Mouse (Mus musculus) heart, postnatal 14 days (tissue): ENCODE results near the gene Tnk2. TPM values are rescaled to one million over a fixed set of nuclear protein-coding genes. Genes with fewer than 3 reads are reported as not detected.

ENCODE experiments used
- DNase-seq, 2 experiments: peaks; one replicate each; pipeline ENCODE4 v3.0.0; 2021 to 2022
- intact Hi-C: fragments of 180-260 bp; cut with DNase I; formaldehyde crosslinking; loops from one replicate; pipeline ENCODE4 v1.15.1; 2025
- long read RNA-seq, 2 experiments: library from polyadenylated mRNA; stranded (forward); transcript quantifications; one replicate each; pipeline ENCODE4 v2.0.0; 2021
- total RNA-seq, 2 experiments: library from RNA; stranded (reverse); gene quantifications; 2 replicates each; pipeline ENCODE4 v1.2.3; 2021

The Tnk2 gene
- total RNA-seq: 10 to 100 TPM; 24.1 to 26.7 TPM
- long read RNA-seq, experiment 1, partial matches to known transcripts: 12 of 18 reads
- long read RNA-seq, experiment 1, other reads (novel, unspliced or antisense): 5 of 18 reads
- long read RNA-seq, experiment 2, full-length matches to known transcripts: 2 of 16 reads
- long read RNA-seq, experiment 2, partial matches to known transcripts: 9 of 16 reads
- long read RNA-seq, experiment 2, other reads (novel, unspliced or antisense): 5 of 16 reads

DNA sequence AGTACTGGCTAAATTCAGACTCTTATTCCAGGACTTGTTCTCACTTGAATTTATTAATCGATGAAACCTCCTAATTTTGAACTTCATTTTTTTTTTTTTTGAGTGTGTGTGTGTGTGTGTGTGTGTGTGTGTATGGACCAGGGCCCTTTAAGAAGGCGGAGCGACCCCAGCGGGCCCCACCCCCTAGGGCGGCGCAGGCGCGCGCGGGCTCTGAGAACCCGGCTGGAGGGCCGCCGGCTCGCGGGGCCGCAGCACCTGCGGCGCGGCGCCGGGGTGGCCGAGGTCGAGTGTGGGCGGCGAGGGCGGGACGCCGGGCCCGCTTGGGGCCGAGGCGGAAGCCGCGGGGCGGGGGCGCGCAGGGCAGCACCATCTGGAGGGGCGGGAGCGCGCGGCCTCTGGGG is at the start of gene Tnk2:
Tnk2 (plus strand) TSS at position 214 of the 401 bp plus-strand sequence.
- intact Hi-C loops: no loop called here
- peak; percentile 91 to 92 for DNase-seq

DNA sequence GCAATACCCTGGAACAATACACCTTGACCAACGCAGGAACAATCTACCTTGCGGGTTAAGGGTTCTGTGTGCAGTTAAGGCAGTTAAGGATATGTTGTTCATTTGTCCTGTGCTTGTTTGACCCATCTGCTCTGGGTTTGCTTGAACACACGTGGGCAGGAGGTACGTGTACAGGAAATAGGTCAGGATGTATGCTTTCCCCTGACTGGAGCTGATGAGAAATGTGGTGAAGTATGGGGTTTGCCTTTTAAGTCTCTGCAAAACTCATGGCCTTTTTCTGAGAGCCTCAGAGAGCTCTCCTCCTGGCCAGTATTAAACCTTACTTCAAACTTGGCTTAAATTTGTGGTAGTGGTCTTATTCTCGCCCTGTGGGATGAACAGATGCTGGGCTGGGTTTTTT is 49.8 kb upstream of the Tnk2 start:
- intact Hi-C loops: no loop called here
- DNase-seq: no peak

DNA sequence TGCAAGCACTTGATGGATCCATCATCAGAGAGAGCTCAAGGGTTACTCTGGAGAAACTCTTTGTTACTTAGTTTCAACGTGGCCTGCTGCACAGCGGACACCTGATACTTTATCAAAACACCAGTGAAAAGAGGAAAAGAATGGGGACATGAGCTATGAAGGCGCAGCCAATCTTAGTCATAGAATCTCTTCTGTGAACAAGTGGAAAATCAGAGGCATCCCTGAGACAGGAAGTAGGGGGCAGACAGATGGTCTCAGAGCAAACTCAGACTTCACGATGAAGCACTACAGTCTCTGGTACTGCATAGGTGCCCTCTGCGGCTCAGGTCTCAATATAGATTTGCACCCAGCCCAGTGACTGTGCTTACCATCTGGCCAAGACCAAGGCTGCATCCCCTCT is 49.0 kb upstream of the Tnk2 start:
- intact Hi-C loops: no loop called here

DNA sequence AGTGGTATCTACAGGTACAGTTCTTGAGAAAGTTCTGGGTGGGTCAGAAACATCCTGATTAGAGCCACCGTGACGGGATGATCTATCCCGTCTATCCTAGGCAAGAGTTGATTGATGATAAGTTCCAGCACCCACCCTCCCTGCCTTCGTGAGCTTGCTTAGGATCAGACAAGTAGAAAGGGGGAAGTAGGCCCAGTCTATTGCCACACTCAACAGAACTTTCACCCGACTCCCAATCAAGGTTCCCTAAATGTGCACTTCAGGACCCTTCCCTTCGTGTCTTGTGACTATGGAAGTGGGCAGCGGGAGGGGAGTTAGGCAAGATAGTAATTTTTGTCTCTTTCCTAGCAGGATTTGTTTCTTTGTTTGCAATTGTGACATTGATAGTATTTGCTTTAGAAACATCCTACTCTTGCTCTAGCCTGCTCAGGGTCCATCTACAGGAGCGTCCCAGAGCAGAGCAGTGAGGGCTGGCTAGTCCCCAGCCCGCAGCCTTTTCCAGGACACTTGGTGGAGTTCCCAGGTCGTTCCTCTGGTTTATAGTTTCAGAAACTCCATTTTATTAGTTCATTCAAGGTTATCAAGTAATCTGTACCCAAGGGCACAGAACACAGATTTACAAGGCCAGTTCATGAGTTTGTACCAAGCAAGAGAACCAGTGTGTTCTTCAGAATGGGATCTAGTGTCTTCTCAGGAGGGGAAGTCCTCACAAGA is 48.4 kb upstream of the Tnk2 start:
- intact Hi-C loops: no loop called here
- DNase-seq: no peak

More for the DNA sequence above, 49.0 kb upstream of the Tnk2 start:
- DNase-seq: no peak

DNA sequence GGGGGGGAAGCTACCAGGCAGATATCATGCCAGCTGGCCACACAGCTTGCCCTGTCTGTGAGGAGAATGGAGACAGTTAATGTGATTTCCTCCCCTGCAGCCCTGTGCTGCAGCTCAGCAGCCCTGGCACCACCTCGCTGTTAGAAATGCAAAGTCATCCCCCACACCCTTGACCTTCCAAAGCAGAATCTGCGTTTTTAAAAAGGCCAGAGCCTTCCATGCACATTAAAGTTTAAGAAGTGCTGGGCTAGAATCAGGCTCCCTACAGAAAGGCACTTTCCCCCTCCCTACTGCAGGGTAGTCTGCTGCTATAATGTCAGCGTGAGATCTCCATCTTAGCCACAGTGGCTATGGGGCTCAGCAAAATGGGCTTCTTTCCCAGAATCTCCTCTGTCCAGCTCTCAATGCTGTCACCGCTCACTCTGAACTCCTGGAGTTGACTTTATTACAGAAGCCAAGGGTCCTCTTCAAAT is 45.7 kb upstream of the Tnk2 start:
- peak in 1 of 2 experiments; percentile 28 for DNase-seq
- intact Hi-C loops: no loop called here

DNA sequence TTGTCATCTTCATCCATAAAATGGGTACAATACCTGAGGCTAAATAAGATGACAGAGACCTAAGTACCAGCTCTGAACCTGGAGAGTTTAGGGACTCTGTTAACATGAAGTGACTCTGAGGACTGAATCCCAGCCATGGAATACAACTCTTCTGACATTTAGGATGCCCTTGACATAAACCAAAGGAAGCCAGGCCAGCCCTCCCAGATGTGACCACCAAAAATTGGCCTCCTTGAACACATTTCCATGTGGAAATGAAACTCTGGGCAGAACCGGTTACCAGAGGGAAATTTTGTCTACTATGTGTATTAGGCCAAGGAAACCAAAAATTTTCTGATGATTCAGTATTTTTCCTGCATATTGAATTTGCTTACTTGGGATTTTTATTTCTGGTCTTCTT is 44.5 kb upstream of the Tnk2 start:
- no peak for DNase-seq
- intact Hi-C loops: no loop called here

DNA sequence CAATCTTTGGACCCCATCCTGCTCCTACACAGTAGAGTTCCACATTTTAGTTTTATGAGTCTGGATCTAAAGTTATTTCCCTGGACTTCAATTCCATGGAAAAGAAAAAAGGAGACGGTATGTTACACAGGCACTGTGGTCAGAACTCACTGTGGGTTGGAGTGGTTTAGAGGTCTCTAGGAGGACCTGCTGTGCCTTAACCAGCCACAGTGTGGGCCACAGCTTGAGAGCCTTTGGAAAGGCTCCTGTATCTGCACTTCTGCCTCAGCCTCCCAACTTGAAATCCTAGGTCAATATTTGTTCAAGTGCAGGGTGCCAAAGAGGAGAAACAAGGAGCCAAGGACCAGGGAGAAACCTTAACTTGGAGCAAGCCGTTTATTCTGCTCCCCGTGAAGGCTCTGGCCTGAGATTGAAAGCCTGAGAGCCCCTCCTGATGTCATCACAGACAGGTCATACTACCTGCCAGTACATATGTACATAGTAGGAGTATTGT is 41.4 kb upstream of the Tnk2 start:
- no peak for DNase-seq
- intact Hi-C loops: no loop called here

DNA sequence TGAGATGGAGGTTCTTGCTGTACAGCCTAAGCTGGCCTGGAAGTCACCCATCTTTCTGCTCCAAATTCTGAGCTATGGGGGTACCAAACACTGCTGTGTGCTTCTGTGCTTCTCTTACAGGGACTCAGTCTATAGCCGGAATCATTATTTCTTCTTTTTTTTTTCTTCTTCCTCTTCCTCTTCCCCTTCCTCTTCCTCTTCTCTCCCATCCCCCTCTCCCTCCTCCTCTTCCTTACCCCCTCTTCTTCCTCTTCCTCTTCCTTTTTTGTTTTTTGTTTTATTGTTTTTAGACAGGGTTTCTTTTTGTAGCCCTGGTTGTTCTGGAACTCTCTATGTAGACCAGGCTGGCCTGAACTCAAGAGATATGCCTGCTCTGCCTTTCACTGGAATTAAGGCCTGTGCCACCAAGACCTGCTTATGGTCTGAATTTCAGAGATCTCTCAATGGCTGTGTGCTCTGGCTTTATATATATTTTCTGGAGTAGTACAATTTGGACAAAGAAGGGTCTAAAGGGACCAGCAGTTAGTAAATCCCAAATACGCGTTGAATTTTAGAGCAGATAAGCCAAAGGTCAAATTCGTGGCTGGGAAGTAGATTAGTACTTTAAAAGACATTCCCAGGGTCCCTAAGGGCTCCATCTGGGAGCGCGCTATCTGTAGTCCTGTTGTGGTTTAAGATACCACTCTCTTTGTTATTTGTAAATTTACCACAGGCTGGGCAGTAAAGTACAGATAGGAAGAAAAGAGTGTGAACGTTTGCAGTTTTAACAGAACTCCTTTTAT is 35.9 kb upstream of the Tnk2 start:
- intact Hi-C loops: loop anchor here (2.0 kb wide), 1 partner anchor 99 kb away; no protein-coding TSS in a partner anchor

DNA sequence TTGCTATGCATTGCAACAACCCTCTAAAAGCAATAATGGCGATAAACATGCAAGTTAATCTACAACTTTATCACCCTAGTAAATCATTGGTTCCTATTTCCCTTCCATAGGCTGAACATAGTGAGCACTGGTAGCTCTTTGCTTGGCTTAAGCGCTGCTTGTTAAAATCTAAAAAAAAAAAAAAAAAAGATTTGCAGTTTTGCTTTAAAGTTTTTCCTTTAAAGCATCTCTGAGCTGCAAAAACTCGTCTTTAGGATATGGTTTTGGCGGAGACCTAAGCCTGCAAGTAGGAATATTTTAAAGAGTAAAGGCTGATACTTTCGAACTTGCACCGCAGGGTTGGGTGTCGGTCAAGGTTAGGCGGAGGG is 35.3 kb upstream of the Tnk2 start:
- intact Hi-C loops: loop anchor here (2.0 kb wide), 1 partner anchor 100 kb away; no protein-coding TSS in a partner anchor
- no peak for DNase-seq

More for the DNA sequence above, 35.9 kb upstream of the Tnk2 start:
- no peak for DNase-seq

DNA sequence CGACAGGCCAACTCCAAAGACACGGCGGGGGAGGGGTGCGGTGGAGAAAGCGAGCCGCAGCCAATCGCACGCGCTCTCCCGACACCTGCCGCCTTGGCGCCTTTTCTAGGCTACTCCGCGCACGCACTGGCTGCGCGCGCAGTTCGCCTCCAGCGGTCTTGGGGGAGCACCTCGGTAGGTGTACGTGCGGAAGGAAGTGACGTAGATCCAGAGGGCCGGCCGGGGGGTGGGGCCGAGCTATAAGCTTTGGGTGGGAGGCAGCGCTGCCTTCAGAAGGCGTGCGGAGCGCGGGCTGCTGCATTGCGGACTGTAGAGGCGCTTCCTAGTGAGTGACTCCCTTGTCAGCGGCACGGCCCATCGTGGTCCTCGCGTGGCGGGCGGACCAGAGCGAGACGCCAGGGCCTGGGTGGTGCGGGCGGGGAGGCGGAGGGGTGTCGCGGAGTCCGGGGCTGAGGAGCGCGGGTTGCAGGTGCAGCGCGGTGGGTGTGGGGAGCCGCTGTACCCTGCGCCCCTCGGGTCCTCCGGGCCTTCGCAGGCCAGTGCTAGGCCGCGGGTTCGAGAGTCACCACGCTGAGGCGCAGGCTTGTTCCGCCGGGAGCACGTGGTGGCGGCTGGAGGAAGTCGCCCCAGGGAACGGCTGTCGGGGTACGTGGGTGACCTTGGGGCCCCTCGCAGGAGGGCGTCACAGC is 34.8 kb upstream of the Tnk2 start, which contains the start of gene Tfrc:
Tfrc (plus strand) TSS at position 209 of the 689 bp plus-strand sequence.
- DNase-seq: peak; percentile 94
- intact Hi-C loops: loop anchor here (2.0 kb wide), 1 partner anchor 100 kb away; no protein-coding TSS in a partner anchor

DNA sequence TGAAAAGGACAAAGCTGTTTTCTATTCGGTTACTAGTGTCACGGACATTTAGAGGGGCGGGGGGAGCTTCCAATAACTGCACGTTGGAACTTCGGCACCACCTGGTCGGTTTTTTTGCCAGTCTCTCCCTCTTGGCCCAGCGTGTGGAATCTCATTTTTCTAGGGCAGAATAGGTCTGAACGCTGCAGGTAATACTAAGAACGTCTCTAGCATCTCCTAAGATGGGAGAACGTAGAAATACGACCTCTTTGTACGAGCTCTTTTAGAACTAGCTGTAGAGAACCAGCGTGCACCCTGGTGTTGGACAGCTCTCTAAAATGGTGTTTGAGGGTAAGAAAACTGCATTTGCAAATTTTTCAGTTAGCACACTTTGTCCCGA is 34.3 kb upstream of the Tnk2 start:
- intact Hi-C loops: loop anchor here (2.0 kb wide), 1 partner anchor 101 kb away; no protein-coding TSS in a partner anchor

DNA sequence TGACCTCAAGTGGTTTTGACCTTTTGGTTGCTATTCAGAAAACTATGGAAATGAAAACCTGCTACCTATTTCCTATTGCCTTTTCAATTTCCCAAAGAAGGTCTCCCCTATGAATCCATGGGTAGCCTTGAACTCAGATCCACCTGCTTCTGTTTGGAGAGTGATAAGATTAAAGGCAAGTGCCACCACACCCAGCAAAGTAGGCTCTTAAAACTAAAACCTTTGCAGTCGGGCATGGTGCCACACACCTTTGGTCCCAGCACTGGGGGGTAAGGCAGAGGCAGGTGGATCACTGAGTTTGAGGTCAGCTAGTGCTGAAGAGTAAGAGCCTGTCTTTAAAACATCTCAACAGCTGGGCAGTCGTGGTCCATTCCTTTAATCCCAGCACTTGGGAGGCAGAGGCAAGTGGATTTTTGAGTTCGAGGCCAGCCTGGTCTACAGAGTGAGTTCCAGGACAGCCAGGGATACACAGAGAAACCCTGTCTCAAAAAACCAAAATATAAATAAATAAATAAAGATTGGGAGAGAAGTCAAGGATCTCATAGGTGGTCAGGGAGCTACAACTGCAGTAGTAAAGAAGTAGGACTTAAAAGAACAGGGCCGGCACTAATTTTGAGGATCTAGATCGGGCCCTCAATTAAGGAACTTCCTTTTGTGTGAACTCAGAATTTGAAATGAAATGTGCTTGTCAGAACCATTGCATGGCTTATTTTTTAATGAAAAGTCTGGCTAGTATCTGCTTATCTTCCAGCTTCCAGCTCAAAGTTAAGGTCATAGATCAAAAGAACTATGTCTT is 33.0 kb upstream of the Tnk2 start:
- DNase-seq: no peak
- intact Hi-C loops: no loop called here

More for the DNA sequence above, 34.3 kb upstream of the Tnk2 start:
- no peak for DNase-seq

DNA sequence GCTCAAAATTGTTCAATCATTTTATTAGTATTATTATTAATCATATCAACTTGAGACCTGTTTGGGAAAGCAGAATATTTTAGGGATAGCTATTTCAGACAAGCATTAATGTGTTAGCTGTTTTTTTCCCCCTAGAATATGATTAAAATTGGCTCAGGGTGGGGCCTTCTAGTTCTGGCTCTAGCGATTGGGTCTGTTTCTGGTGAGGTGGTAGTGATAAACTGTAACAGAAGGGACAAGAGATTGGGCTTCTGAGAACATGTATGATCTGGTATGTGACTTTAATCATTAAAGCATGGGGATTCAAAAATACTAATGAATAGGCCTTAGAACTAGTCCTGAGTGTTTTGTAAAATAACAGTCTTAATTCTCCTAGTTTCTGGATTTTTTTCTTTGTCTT is 31.6 kb upstream of the Tnk2 start:
- no peak for DNase-seq
- intact Hi-C loops: no loop called here

DNA sequence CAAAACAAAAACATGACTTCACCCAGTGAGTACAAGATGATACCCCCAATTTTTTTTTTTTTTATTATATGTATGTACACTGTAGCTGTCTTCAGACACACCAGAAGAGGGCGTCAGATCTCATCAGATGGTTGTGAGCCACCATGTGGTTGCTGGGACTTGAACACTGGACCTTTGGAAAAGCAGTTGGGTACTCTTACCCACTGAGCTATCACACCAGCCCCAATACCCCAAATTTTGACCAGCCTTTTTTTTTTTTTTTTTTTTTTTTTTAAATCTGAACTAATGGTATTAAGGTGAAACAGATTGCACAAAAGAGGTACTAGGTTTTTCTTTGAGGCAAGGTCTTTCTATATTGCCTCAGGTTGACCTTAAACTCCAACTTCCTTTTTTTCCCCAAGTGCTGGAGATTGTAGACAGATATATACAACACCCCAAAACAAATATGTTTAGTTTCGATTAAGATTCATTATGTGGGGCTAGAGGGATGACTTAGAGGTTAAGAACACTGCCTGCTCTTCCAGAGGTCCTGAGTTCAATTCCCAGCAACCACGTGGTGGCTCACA is 30.3 kb upstream of the Tnk2 start:
- DNase-seq: no peak
- intact Hi-C loops: no loop called here

DNA sequence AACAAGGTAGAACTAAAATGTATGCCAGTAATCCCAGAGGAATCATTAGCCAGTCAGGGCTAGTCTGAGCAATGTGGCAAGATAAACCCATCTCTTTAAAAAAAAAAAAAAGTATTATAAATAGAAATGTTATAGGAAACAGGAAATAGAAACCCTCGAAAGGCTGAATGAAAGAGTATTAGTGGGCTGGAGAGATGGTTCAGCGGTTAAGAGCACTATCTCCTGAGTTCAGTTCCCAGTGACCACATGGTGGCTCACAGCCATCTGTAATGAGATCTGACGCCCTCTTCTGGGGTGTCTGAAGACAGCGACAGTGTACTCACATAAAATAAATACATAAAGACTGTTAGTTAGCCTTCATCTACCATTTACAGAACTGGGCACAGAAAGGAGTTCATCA is 29.6 kb upstream of the Tnk2 start:
- no peak for DNase-seq
- intact Hi-C loops: no loop called here

DNA sequence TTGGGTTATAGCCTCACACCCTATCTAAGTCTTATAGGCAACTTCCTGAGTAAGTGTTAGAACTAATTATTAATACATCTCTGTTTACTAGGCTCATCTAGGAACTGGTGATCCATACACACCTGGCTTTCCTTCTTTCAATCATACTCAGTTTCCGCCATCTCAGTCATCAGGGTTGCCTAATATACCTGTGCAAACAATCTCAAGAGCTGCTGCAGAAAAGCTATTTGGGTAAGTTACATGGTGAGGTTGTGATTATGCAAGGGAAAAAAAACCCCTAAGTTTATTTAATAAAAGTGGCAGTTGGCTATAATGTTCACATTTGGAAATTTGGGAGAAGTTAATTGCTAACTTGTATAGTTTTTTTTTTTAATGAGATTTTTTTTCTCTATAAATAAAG is 24.7 kb upstream of the Tnk2 start:
- DNase-seq: no peak
- intact Hi-C loops: no loop called here

DNA sequence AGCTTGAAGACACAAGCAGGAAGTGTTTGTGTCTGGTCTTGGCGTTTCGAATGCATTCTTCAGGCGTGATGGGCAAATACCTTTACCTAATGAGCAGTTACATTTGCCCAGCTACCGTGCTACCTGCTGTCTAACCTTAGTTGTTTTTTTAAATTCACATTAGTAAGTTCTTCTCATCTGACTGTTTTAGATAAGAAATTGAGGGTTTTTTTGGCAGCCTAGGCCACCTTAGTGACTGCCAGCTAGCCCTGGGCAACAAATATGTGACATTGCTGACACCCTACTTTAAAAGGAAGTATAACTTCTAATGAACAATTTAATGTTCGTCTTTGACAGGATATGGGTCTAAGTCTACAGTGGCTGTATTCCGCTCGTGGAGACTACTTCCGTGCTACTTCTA is 15.5 kb upstream of the Tnk2 start:
- DNase-seq: no peak
- intact Hi-C loops: no loop called here

DNA sequence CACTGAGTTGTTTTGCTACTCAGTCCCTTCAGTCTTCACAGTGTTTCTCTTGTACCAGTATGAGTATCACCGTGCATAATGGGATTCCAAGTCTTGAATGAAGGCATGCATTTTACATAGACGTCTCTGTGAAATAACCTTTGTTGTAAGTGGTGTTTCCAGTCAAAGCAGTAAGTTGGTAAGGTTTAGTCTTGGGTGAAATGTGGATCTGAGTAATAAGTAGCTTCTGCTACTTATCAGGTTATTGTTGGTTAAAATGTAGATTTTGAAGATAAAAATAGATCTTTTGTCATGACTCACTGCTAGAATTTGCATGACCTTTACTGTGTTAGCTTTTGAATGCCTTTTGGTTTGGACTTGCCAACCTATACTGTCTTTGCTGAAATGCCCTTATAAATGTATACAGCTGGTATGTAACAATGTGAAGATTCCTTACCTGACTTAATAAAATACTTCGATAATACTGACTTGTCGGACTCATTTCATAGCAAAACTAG is 11.3 kb upstream of the Tnk2 start:
- intact Hi-C loops: no loop called here
- no peak for DNase-seq

DNA sequence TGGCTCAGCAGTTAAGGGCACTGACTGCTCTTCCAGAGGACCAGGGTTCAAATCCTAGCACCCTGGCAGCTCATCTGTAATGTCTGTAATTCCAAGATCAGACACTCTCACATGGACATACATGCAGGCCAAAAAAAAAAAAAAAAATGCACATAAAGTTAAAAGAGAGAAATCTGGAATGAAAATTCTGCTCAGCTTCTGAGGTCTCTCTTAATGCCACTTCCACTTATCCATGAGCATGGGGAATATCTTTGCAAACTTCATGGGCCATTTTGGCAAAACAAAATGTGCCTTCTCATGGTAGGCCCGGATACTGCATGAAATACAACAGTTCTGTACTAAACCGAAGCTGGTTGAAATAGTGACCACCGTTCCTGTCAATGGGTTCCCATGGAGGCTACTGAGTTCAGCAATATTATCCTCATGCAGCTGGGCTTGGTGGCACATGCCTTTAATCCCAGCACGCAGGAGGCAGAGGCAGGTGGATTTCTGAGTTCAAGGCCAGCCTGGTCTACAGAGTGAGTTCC is 10.1 kb upstream of the Tnk2 start:
- DNase-seq: no peak
- intact Hi-C loops: no loop called here
